Mouse (Mus musculus): ENCODE results near the gene Sppl3.

Gene Sppl3

GRCm38 (mm10) chr5:114996447-114996846 is 14.5 kb upstream of the Sppl3 start:
- no peak for ATAC-seq (ENCODE audit: insufficient number of reproducible peaks, low FRiP score, low TSS enrichment)

GRCm38 (mm10) chr5:114997327-114997726 is 13.6 kb upstream of the Sppl3 start:
- no peak for ATAC-seq (ENCODE audit: insufficient number of reproducible peaks, low FRiP score, low TSS enrichment)

GRCm38 (mm10) chr5:115000503-115000902 is 10.4 kb upstream of the Sppl3 start:
- ATAC-seq (ENCODE audit: insufficient number of reproducible peaks, low FRiP score, low TSS enrichment) = no peak

- no peak for ATAC-seq (ENCODE audit: insufficient number of reproducible peaks, low FRiP score, low TSS enrichment)
Measured at GRCm38 (mm10) chr5:115001464-115001863, 9.5 kb upstream of the Sppl3 start.

GRCm38 (mm10) chr5:115002781-115003180 is 8.2 kb upstream of the Sppl3 start:
- ATAC-seq (ENCODE audit: insufficient number of reproducible peaks, low FRiP score, low TSS enrichment) = no peak

GRCm38 (mm10) chr5:115003224-115003873 is 7.6 kb upstream of the Sppl3 start:
- no peak for ATAC-seq (ENCODE audit: insufficient number of reproducible peaks, low FRiP score, low TSS enrichment)

- ATAC-seq (ENCODE audit: insufficient number of reproducible peaks, low FRiP score, low TSS enrichment) = no peak
Measured at GRCm38 (mm10) chr5:115007768-115008167, 3.2 kb upstream of the Sppl3 start.

- no peak for ATAC-seq (ENCODE audit: insufficient number of reproducible peaks, low FRiP score, low TSS enrichment)
Measured at GRCm38 (mm10) chr5:115008307-115008706, 2.6 kb upstream of the Sppl3 start.

GRCm38 (mm10) chr5:115009143-115009542 is 1.8 kb upstream of the Sppl3 start:
- no peak for ATAC-seq (ENCODE audit: insufficient number of reproducible peaks, low FRiP score, low TSS enrichment)

GRCm38 (mm10) chr5:115009961-115010360 is 976 bp upstream of the Sppl3 start:
- no peak for ATAC-seq (ENCODE audit: insufficient number of reproducible peaks, low FRiP score, low TSS enrichment)

GRCm38 (mm10) chr5:115011217-115011518 is 231 bp downstream of the Sppl3 start:
- peak; percentile 37; the same call in 1 of the 2 replicates for ATAC-seq (ENCODE audit: insufficient number of reproducible peaks, low FRiP score, low TSS enrichment)

GRCm38 (mm10) chr5:115011519-115012261 is 753 bp downstream of the Sppl3 start:
- peak; percentile 47; the same call in 1 of the 2 replicates for ATAC-seq (ENCODE audit: insufficient number of reproducible peaks, low FRiP score, low TSS enrichment)

- no peak for ATAC-seq (ENCODE audit: insufficient number of reproducible peaks, low FRiP score, low TSS enrichment)
Measured at GRCm38 (mm10) chr5:115013436-115013835, 2.5 kb downstream of the Sppl3 start.

- no peak for ATAC-seq (ENCODE audit: insufficient number of reproducible peaks, low FRiP score, low TSS enrichment)
Measured at GRCm38 (mm10) chr5:115014570-115014969, 3.6 kb downstream of the Sppl3 start.

GRCm38 (mm10) chr5:115015121-115015520 is 4.2 kb downstream of the Sppl3 start:
- ATAC-seq (ENCODE audit: insufficient number of reproducible peaks, low FRiP score, low TSS enrichment) = no peak

- ATAC-seq (ENCODE audit: insufficient number of reproducible peaks, low FRiP score, low TSS enrichment) = no peak
Measured at GRCm38 (mm10) chr5:115018270-115018669, 7.3 kb downstream of the Sppl3 start.

GRCm38 (mm10) chr5:115018813-115019212 is 7.9 kb downstream of the Sppl3 start:
- no peak for ATAC-seq (ENCODE audit: insufficient number of reproducible peaks, low FRiP score, low TSS enrichment)

GRCm38 (mm10) chr5:115022021-115022420 is 11.1 kb downstream of the Sppl3 start:
- no peak for ATAC-seq (ENCODE audit: insufficient number of reproducible peaks, low FRiP score, low TSS enrichment)

- ATAC-seq (ENCODE audit: insufficient number of reproducible peaks, low FRiP score, low TSS enrichment) = no peak; the same call in 1 of the 2 replicates
Measured at GRCm38 (mm10) chr5:115026170-115026569, 15.2 kb downstream of the Sppl3 start.

- ATAC-seq (ENCODE audit: insufficient number of reproducible peaks, low FRiP score, low TSS enrichment) = no peak
Measured at GRCm38 (mm10) chr5:115027109-115027508, 16.2 kb downstream of the Sppl3 start.

- no peak for ATAC-seq (ENCODE audit: insufficient number of reproducible peaks, low FRiP score, low TSS enrichment)
Measured at GRCm38 (mm10) chr5:115028920-115029319, 18.0 kb downstream of the Sppl3 start.

GRCm38 (mm10) chr5:115029509-115029908 is 18.6 kb downstream of the Sppl3 start:
- no peak for ATAC-seq (ENCODE audit: insufficient number of reproducible peaks, low FRiP score, low TSS enrichment)

Measured in cerebellum, adult (tissue).